Mouse (Mus musculus): ENCODE measurements around the gene Cab39l. TPM values are rescaled to one million over a fixed set of nuclear protein-coding genes. Genes with fewer than 3 reads are reported as not detected.

Cab39l gene
- polyA plus RNA-seq, 1 experiment from 2014 or later: 21.8 TPM

Other genes with a start within 250 kb of the Cab39l start
- gene Rcbtb1, start 239.8 kb upstream of the Cab39l start, polyA plus RNA-seq (2015; fragmentation: Nextera tagmentation; extraction: Ambion mirVana): 21.7 and 25.2 TPM in 2 replicates
- 0.15 TPM in 1 of 2 replicates, not detected in the other for gene Gm6904, start 180.8 kb upstream of the Cab39l start, polyA plus RNA-seq (2015; fragmentation: Nextera tagmentation; extraction: Ambion mirVana)
- 0.15 and 0.22 TPM in 2 replicates for gene Phf11a, start 143.4 kb upstream of the Cab39l start, polyA plus RNA-seq (2015; fragmentation: Nextera tagmentation; extraction: Ambion mirVana)
- gene Phf11b, start 99.6 kb upstream of the Cab39l start, polyA plus RNA-seq (2015; fragmentation: Nextera tagmentation; extraction: Ambion mirVana): 0.97 and 1.1 TPM in 2 replicates
- gene Phf11d, start 75.5 kb upstream of the Cab39l start, polyA plus RNA-seq (2015; fragmentation: Nextera tagmentation; extraction: Ambion mirVana): 1.0 and 1.4 TPM in 2 replicates
- 0.37 and 0.44 TPM in 2 replicates for gene Phf11c, start 45.6 kb upstream of the Cab39l start, polyA plus RNA-seq (2015; fragmentation: Nextera tagmentation; extraction: Ambion mirVana)
- 6.0 and 6.6 TPM in 2 replicates for gene Setdb2, start 88 bp upstream of the Cab39l start, polyA plus RNA-seq (2015; fragmentation: Nextera tagmentation; extraction: Ambion mirVana)
- 16.2 and 16.7 TPM in 2 replicates for gene Cdadc1, start 157.0 kb downstream of the Cab39l start, polyA plus RNA-seq (2015; fragmentation: Nextera tagmentation; extraction: Ambion mirVana)
- gene Shisa2, start 184.3 kb downstream of the Cab39l start, polyA plus RNA-seq (2015; fragmentation: Nextera tagmentation; extraction: Ambion mirVana): 0.37 and 0.39 TPM in 2 replicates

Measured in liver, embryonic 16.5 days (tissue).